Mouse (Mus musculus) heart, postnatal 10 days (tissue): ENCODE results near the gene Adar. TPM values are rescaled to one million over a fixed set of nuclear protein-coding genes. Genes with fewer than 3 reads are reported as not detected.

ENCODE experiments used
- DNase-seq, 2 experiments: peaks; one replicate each; pipeline ENCODE4 v3.0.0; 2021
- intact Hi-C: fragments of 180-260 bp; cut with DNase I; formaldehyde crosslinking; loops from one replicate; pipeline ENCODE4 v1.15.1; 2025
- total RNA-seq, 2 experiments: library from RNA; stranded (reverse); gene quantifications; 2 replicates each; pipeline ENCODE4 v1.2.3; 2021

Gene Adar
- total RNA-seq, 2 experiments from 2014 or later, result 14.3 to 16.2 TPM

DNA sequence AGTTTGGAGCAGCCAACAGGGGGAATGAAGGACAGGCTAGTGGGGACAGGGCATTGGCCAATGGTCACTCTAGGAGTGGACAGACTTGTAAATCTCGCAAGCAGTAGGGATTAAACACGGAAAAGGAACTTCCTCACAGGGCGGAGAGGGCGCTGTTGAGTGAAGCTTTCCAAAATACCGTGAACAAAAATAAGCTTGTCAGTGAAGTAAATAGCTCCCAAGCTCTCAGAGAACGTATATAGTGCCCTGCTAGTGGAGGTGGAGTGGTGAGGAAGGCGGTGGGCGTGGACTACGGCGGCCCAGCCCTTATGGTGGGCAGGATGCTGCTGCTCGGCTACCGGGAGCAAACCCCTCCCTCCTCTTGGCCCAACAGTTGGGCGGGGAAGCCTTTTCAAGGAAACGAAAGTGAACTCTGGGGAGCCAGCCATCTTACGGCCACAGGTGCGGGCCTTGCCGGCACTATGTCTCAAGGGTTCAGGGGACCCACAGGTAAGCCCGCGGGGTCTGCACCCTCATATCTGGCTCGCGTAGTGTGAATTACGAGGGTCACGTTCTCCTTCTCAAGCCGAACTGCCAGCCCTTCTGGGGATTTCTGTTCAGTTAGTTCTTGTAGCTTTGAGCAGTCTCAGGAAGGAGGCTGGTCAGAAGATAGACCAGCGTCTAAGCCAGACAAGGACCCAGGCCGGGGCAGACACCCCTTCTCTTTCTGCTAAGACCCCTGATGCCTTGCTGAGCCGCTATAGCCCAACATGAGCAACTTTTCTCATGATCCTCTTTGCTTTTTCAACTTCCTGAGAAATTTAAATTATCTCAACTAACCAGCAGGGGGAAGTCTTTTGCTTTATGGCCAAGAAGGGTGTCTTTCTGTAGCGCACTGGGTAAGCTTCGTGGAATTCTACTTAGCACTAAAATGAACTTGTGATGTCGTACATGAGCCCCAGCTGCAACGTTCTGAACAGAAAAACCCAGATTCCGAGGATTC, 15.8 kb downstream of the Adar start:
- intact Hi-C loops, result loop anchor here (1.0 to 2.0 kb wide), 2 partner anchors 42 to 126 kb away; no protein-coding TSS in a partner anchor

DNA sequence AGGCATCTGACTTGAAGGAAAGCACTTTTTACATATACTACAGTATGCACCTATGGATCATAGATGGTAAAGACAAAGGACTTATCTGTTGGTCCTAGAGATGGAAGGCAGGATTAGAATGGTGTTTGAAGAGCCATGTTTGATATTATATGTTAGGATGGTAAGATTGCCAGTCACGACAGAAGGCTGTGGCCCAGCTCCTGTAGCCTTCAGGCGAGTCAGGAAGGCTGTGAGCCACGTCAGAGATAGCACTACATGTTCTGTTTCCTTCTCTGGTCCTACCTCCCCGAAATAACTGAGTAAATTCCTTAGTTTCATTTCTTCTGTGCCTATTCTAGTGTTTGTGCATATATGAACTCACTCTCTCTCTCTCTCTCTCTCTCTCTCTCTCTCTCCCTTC, 17.3 kb downstream of the Adar start:
- intact Hi-C loops, result no loop called here
- DNase-seq, result no peak

More for the DNA sequence above, 15.8 kb downstream of the Adar start:
- DNase-seq, result peak; percentile 86 to 88

DNA sequence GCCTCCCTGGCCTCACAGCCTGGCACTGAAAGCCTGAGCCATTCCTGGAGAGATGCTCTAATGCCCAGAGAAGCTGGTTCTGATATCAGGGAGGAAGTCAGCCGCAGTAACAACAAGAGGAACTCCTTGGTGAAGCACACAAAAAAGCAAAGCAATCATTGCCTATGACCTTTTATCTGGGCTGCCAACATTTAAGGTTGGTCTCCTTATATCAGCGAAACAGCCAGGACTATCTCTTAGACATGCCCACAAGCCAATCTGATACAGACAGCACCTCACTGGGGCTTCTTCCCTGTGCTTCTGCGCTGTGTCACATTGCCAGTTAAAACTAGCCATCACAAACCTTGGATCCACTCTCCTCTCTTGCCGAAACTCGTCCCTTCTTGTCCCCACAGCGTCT, 23.7 kb downstream of the Adar start:
- no peak for DNase-seq
- intact Hi-C loops, result no loop called here

DNA sequence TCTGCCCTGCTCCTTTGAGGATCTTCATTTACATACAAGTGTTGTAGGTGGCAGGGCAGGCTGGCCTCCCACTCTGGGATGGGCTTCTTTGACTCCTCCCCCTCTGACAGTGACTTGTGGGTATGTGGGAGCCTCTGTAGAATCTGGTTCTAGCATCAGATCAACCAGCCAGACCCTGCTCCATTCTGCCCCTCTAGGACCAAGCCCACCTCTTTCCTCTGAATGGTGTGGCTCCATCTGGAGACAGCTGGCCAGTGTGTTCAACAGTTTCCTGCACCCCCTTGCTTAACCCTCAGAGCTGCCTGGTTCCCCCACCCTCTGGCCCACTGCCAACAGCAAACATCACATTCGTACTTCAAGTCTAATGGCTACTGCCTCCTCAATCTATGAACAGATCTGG, 37.5 kb downstream of the Adar start:
- intact Hi-C loops, result no loop called here
- DNase-seq, result peak in 1 of 2 experiments; percentile 17

DNA sequence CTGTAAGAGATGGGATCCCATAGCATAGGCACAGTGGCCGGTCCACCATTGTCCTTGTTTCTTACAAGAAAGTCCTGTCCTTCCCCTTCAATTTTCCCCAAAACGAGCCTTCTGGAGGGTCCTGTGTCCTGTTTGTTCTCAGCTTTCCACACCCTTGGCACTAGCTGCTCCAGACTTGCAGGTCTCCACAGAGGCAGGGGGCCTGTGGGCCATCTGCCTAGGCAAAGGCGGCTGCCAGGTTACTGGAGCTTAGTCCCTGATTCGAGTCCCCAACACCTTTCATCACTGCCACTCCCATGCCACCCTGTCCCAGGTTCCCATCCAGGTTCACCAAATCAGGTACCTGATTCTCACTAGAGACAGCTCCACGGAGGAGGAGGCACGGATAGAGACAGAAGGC, 40.5 kb downstream of the Adar start:
- intact Hi-C loops, result no loop called here
- DNase-seq, result no peak

DNA sequence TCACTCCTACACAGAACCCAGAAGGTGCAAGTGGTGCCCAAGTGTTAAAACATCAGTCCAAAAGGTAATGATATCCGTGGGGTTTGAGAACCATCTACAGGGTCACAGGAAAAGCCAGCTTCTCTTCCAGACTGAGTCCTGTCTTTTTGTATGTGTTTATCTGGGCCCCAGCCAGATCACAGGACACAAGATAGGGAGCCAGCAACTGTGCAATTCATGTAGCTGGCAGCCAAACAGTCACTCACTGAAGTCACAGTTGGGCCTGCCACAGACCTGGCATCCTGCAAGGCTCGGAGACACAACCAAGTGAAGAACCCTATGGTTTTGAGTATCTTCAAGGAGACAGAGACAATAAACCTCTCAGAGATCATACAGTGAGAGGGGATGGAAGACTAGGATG, 43.0 kb downstream of the Adar start:
- no peak for DNase-seq
- intact Hi-C loops, result no loop called here

DNA sequence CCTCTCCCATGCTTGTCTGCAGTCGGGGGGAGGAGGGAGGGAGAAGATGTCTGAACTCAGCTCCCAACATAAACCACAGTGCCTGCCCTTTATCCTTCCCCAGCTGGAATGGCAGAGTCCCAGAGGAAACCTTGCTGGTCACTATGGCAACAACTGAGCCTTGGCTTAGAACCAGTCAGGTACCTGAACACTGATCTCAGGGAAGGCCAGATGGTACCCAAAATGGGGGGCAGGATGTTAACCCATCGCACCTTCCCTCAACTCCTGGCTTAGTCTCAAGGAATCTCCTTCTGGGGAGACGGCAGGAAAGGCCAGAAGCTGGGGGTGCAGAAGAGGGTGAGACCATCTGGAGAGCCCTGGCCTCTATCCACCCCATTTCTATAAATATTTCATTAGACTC, 45.0 kb downstream of the Adar start:
- no peak for DNase-seq
- intact Hi-C loops, result no loop called here

DNA sequence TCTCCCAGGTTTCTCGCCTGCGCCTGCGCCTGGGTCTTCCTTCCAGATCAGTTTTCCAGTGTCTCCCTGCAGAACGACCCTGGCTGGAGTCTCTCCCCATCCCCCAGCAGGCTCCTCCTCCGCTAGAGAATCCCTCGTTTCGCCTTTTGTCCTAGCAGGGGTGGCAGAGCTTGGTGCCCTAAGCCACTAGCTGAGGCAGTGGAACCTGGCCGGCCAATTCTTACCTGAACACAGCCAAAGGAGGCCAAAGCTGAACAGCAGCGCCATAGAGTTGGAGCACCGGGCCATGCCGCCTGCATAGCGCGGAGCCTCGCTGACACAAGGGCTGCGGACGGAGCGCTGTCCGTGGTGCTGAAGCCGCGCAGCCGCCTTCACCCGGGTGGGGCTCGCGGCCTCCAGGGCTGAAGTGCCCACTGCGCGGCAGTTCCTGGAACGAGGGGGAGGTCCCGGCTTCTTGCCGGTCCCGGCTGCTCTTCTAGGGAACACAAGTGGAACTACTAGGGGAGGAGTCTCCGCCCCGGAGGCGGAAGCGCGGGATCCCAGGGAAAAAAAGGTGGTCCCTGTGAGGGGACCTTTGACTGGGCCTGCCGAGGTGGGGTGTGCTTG, 49.4 kb downstream of the Adar start, which contains the start of gene Chrnb2:
Gene Chrnb2, minus strand, starts transcription at position 514 of the 606 bp plus-strand sequence.
- DNase-seq, result peak; percentile 84 to 88
- intact Hi-C loops, result no loop called here

DNA sequence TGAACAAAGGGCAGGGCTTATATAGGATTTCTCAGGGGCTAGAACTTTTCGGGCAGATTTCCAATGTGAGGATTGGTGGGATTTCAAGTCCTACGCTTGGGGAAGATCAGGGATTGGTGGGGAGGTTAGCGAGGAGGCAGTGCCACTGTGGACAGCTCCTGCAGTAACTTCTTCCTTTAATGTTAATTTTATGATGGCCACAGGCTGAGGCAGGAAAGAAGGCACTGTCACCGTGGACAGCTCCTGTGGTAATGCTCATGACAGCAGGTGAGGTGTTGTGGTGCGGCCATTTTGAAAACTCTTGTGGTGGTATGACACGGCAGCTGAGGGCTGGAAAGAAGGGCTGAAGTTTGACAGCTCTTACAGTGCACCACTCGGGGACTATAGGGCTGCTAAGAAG, 54.8 kb downstream of the Adar start:
- no peak for DNase-seq
- intact Hi-C loops, result no loop called here

DNA sequence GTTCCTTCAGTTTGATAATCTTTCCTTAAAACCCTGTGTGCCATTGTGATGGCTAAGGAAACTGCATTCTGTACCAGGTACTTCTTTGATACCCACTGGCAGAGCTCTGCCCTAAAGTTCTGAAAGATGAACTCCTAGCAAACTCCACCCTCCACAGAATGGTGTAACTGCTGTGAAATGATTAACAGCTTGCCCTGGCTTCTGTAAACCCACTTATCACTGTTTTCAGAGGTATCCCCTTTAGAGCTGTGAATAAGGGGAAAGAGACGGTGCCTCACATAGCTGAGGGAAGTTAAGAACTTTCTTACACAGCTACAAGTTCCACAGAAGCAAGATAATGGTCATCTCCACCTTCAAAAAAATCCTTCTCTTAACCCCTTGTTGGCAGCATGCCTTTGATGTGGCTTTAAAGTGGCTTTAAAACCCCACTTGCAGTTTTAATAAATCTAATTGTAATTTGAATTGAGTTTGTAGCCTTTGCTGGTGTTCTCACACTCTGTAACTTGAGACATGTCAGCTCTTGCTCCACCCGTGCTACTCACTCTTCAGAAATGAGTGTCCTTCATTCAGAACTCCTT, 55.7 kb downstream of the Adar start:
- intact Hi-C loops, result loop anchor here (5.0 kb wide), 1 partner anchor 258 kb away; no protein-coding TSS in a partner anchor
- DNase-seq, result no peak

DNA sequence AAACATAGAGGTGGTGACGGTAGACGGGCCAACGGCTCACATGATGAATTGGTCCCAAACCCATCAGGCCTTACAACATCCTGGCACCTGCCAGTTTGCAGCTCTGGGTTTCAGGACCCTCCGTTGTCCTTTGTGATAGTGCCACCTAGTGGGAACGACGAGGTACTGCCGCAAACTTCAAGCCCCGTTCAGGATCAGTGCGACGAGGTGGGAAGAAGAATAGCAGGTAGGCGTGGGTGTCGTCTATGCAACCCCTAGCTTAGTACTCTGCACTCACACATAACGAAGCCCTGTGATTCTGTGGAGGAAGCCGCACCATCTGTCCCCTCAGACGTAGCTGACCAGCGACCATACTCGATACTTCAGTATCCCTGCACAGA, 57.8 kb downstream of the Adar start:
- DNase-seq, result peak; percentile 88 to 91
- intact Hi-C loops, result loop anchor here (1.0 to 5.0 kb wide), 2 partner anchors 41 to 260 kb away; no protein-coding TSS in a partner anchor

DNA sequence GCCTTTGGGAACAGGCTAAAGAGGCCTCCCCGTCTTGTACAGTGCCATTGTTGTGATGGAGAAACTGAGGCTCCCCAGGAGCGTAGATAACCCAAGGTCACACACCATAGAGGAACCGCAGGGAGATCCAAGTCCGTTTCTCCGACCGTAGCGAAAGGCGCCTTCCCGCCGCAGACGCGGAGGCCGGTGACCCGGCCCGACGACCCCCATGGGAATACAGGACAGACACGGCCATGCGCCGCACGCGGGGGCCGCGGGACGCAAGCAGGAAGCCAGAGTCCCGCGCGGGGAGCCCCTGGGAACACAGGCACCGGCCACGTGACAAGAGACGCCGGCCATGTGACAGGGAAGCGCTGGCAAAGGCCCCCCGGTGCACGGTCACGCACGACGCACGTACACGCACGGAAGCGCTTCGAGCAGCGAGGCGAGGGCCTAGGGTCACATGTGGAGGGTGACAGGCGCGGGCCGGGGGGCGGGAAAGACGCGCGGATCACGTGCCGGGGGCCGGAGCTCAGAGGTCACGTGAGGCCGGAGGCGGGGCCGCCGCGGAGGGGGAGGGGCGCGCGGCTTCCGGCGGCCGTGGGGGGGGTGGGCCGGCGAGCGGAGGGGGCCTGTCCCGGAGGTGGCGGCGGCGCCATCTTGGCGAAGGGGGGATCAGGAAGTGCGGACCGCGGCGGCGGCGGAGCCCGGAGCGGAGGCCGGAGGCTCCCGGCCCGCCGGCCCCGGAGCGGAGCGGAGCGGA, 58.3 kb downstream of the Adar start, which contains the start of gene Ube2q1:
Gene Ube2q1, plus strand, starts transcription at position 649 of the 742 bp plus-strand sequence.
- intact Hi-C loops, result loop anchor here (1.0 to 5.0 kb wide), 3 partner anchors 42 to 314 kb away; no protein-coding TSS in a partner anchor
- peak; percentile 97 for DNase-seq

DNA sequence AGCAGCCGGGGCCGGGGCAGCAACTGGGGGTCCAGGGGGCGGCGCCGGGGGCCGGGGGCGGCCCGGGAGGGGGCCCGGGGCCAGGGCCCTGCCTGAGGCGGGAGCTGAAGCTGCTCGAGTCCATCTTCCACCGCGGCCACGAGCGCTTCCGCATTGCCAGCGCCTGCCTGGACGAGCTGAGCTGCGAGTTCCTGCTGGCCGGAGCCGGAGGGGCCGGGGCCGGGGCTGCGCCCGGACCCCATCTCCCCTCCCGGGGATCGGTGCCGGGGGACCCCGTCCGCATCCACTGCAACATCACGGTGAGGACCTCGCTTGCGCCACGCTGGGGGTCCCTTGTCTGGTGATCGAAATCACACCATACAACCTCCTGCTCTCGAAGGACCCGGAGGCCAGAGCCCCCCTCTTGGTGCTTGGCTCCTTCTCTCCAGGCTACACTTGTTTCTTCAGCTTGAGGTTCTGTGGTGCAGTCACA, 59.0 kb downstream of the Adar start:
- peak; percentile 56 to 60 for DNase-seq
- intact Hi-C loops, result loop anchor here (1.0 to 5.0 kb wide), 2 partner anchors 261 to 314 kb away; no protein-coding TSS in a partner anchor

DNA sequence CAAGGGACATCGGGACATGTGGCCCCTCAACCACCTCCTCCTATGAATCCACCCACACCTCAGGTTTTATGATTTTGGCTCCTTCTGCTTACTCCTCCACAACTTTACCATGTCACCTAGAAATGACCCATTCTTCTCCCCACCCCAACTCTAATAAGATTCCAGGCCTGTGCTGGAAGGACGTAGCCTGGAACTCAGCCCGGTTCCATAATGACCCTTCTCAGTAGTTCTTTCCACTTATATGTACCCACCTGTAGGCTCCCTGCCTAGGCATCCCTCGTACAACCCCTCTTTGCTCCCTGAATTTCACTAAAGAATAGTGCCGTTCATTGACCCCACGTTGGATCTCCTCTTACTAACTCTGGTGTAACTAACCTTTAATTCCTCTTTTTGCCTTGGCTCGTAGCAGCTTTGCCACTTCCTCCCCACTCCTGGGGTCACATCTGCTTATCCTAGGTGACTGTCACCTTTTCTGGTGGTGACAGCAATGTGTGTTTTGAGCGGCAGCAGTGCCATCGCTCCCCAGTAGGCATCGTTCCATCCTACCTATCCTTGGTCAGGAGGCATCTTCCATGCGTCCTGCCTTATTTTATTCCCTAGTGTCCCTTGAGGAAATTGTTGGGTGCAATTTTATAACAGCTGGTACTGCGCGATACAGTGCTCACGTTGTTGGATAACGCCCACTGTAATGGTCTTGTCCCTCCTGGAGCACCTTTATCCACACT, 59.6 kb downstream of the Adar start:
- DNase-seq, result peak in 1 of 2 experiments; percentile 27
- intact Hi-C loops, result loop anchor here (5.0 kb wide), 1 partner anchor 262 kb away; no protein-coding TSS in a partner anchor

DNA sequence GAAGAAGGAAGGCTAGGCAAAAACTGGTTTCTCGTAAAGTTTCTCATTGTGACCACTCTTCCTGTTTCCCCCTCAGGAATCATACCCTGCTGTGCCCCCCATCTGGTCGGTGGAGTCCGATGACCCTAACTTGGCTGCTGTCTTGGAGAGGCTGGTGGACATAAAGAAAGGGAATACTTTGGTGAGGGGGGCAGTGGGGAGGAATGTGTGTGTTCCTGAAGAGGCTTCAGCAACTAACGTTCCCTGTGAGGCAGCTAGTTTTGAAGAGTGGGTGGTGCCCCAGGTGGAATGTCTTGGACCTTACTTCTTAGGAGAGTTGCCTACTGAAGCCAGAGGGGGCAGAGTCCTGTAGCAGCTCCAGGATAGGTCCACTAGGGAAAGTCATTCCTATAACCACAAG, 61.2 kb downstream of the Adar start:
- DNase-seq, result no peak
- intact Hi-C loops, result no loop called here

DNA sequence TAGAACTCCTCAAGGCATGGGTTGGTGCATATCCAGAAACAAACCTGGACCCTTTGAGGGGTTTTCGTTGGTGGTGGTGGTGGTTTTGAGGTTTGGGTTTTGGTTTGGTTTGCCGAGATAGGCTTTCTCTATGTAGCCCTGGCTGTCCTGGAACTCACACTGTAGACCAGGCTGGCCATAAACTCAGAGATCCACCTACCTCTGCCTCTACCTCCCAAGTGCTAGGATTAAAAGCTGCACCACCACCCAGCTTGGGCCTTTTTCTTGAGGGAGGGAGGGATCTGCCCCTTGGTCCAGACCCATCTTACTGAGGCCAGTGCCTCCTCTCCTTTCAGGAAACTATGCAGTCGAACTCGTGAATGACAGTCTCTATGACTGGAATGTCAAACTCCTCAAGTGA, 65.3 kb downstream of the Adar start:
- intact Hi-C loops, result loop anchor here (10.0 kb wide), 2 partner anchors 175 to 295 kb away; partner anchors contain the start of gene Tpm3
- no peak for DNase-seq

DNA sequence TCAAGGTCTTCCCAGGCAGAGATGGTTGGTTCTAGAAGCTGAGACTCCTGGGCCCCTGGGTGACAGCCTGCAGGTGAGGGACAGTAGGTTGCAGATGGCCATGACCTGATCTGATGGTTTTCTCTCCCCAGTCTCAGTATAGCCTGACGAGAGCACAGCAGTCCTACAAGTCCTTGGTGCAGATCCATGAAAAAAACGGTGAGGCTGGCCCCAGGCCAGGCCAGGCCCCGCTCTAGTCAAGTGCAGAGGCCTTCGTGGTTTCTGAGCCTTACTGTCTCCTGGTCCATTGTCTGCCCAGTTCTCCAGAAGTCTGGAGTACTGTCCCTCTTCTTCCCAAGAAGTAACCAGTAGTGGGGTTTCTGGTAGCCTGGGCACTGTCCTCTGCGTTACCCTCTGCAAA, 66.8 kb downstream of the Adar start:
- intact Hi-C loops, result loop anchor here (10.0 kb wide), 2 partner anchors 173 to 293 kb away; partner anchors contain the start of gene Tpm3

DNA sequence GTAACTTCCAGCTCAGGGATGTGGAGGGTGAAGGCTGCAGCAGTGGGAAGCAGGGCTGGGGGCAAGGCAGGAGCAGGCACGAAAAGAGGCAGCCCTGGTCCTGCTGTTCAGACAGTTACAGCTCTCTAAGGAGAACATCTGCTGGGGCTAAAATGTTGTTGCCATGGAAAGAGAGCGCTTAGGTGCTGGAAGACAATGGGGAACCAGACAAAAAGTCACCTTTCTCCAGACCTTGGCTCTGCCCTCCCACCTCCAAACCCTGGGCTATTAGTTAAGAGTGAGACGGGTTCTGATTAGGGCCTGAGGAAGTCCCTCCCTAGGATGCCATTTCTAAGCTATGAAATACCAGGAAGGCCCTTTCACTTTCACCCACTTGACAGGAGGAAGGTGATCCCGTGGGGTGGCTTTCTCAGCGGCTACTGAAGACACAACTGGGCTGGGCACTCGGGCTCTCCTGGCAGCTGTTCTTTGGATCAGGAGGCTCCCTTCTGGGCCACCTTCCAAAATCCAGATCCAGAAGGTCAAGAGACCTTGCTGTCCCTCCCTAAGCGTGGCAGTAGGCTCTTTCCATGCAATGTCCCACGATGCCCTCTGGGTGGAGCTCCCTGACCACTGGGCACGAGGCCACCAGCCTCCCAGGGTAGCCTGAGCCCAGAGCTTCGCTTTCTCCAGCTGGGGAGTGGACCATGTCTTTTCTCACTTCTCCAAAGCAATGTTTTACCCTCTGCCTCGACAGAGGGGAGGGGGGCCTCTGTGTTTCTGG, 70.3 kb downstream of the Adar start:
- peak; percentile 92 to 95 for DNase-seq
- intact Hi-C loops, result loop anchor here (1.0 to 10.0 kb wide), 3 partner anchors 72 to 290 kb away; partner anchors contain the start of gene Tpm3

More for the DNA sequence above, 66.8 kb downstream of the Adar start:
- no peak for DNase-seq
